Mouse (Mus musculus) CH12.LX (cell line): ENCODE data around the gene Atpaf1.

ENCODE experiments used
- CHD2 ChIP-seq: IDR thresholded peaks from 2 replicates; pipeline ENCODE4 v1.6.1; 2011; ENCODE audit warnings: low read length, improper control_type of control experiment
- CTCF ChIP-seq, 2 experiments: IDR thresholded peaks in 1 of 2; conservative IDR thresholded peaks in 1 of 2; 2 replicates each; pipeline ENCODE4 v1.5.1; 2011 to 2012; ENCODE audit warnings: low read depth in 2 of 2, low read length in 2 of 2, improper control_type of control experiment in 1 of 2, inconsistent platforms in 1 of 2, mild to moderate bottlenecking in 1 of 2, moderate library complexity in 1 of 2
- POLR2A ChIP-seq: IDR thresholded peaks from 2 replicates; pipeline ENCODE4 v1.6.1; 2011; ENCODE audit warnings: low read depth, mild to moderate bottlenecking, improper control_type of control experiment, low read length

DNA sequence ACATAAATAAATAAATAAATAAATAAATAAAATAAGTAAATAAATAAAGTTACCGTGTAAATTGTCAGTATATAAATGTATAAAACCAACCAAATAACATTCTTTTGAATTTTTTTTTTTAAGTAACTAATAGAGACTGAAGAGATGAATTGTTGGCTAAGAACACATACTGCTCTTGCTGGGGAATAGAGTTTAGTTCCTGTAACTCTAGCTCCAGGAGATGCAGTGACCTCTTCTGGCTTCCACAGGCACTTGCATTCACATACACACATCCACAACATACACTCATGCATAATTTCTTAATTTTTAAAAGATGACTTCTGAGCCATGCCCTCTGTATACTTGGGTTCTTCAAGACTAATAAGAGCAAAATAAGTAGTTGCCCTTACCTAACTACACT lies 29.8 kb upstream of the Atpaf1 start:
- TF ChIP-seq POLR2A (no peak), CHD2 (no peak), CTCF (conservative IDR thresholded peaks at IDR 0.05 in 1 of 2, IDR thresholded peaks at IDR 0.05 in 1 of 2; ENCODE audit: low read depth in 2 of 2, low read length in 2 of 2) (peak in 1 of 2 experiments; percentile 41; a peak in 2 of 4 replicates)
